Mouse (Mus musculus) testis, postnatal 10 days (tissue): ENCODE results near the gene Spata1.

Experiments used
- DNase-seq: peaks from one replicate; pipeline ENCODE4 v3.0.0; 2021; ENCODE audit warnings: low spot score

The Spata1 gene

GRCm38 (mm10) chr3:146419992-146420537 is 79.5 kb downstream of the Spata1 start:
- no peak for DNase-seq

- DNase-seq, result no peak
Observed at GRCm38 (mm10) chr3:146419534-146419933, 80.0 kb downstream of the Spata1 start.

GRCm38 (mm10) chr3:146418901-146419300 is 80.7 kb downstream of the Spata1 start:
- DNase-seq, result no peak

GRCm38 (mm10) chr3:146417873-146418272 is 81.7 kb downstream of the Spata1 start:
- no peak for DNase-seq

- DNase-seq, result no peak
Observed at GRCm38 (mm10) chr3:146414555-146414954, 85.0 kb downstream of the Spata1 start.

GRCm38 (mm10) chr3:146413992-146414391 is 85.6 kb downstream of the Spata1 start:
- no peak for DNase-seq

GRCm38 (mm10) chr3:146413016-146413415 is 86.5 kb downstream of the Spata1 start:
- DNase-seq, result no peak

GRCm38 (mm10) chr3:146412480-146412879 is 87.1 kb downstream of the Spata1 start:
- DNase-seq, result no peak

GRCm38 (mm10) chr3:146412008-146412407 is 87.5 kb downstream of the Spata1 start:
- DNase-seq, result no peak

GRCm38 (mm10) chr3:146410114-146410513 is 89.4 kb downstream of the Spata1 start:
- no peak for DNase-seq
